Mouse (Mus musculus) lung, postnatal 14 days (tissue): ENCODE results near the gene Acvr1.
A peak's percentile ranks its signal among the peaks of the same experiment; 100 is the strongest.

Experiments used
- DNase-seq: peaks from one replicate; pipeline ENCODE4 v3.0.0; 2021

Acvr1 gene

GRCm38 (mm10) chr2:58567066-58567810, at the start of gene Acvr1, which contains the start of gene Upp2:
Acvr1 (minus strand) TSS chr2:58567157.
Upp2 (plus strand) TSS chr2:58567298.
- DNase-seq: peak; percentile 91

- DNase-seq: no peak
These were observed 48.8 kb upstream of the Acvr1 start for GRCm38 (mm10) chr2:58615766-58616165.

DNA sequence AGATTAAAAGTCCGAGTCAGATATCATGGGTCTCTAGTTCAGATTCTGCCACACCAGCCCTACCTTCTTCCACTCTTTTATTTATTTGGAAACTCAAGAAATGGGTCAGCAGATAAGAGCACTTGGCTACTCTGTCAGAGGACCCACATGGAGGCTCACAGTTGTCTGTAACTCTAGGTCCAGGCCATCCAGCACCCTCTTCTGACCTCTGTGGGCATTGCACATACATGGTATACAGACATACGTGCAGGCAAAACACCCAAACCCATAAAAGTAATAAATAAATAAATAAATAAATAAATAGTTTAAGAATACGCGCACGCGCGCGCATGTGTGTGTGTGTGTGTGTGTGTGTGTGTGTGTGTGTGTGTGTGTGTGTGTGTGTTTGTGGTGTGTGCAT, 47.9 kb upstream of the Acvr1 start:
- DNase-seq: no peak

DNA sequence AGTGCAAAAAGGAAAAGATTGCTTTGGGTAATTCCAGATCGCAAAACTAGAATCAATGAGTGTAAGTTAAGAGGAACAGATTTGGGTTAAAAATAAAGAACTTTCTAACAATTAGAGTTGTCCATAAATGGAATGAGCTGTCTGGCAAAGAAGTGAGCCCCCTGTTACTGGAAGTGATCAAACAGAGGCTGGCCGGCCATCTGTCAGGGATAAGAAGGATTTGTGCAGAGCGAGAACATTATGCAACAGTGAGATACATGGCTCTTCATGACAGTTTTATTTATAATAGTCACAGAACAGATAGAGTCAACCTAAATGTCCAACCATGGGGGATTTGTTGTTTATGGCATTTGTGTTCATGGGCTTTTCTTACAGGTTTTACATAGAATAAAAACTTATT, 46.8 kb upstream of the Acvr1 start:
- no peak for DNase-seq

DNA sequence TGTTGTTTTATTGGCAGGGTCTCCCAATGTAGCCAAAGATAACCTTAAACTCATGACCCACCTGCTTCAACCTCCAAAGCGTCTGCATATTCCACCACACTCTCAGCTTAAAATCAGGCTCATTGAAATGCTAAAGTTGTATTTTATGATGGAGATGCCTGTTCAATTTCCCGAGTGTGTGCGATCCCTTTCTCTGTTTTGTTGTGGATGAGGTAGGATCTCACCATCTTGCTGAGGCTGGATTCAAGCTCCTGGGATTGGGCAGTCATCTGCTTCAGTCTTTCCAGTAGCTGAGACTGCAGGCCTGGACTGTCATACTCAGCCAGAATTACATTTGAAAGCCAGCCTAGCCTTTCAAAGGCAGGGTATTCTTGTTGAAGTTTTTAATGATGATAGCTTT, 37.8 kb upstream of the Acvr1 start:
- no peak for DNase-seq

GRCm38 (mm10) chr2:58603379-58603778, 36.4 kb upstream of the Acvr1 start:
- no peak for DNase-seq

DNA sequence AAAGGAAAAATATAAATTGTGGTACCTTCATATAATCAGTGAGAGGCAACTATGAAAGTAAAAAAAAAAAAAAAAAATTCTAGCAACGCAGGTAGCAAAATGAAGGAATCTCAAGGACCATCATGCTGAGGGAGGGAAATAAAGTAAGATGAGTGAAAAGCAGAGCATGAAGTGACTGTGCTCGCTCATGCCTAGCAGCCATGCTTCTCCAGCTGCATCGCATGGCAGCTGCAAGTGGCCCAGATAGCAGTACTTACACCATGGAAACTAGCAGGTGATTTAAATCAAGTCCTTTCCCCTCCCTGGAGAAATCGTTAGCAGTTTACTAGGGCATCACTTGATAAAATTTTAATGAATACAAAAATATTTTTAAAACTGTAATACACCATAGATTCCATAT, 34.4 kb upstream of the Acvr1 start:
- DNase-seq: no peak

GRCm38 (mm10) chr2:58599639-58600038, 32.7 kb upstream of the Acvr1 start:
- DNase-seq: no peak

DNA sequence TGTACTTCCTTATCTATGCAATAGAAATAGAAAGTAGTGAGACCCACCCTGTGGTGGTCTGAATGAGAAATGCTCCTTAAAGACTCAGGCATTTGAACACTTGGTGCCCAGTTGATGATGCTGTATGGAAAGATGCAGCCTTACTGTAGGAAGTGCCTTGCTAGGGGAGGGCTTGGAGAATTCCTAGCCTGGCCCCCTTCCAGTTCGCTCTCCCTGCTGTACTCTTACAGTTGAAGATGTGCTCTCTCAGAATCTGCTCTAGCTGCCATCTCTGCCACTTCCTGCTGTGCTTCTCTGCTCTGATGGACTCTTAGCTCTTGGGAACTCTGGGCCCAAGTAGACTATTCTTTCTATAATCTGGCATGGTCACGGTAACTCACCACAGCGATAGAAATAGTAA, 30.6 kb upstream of the Acvr1 start:
- DNase-seq: no peak

DNA sequence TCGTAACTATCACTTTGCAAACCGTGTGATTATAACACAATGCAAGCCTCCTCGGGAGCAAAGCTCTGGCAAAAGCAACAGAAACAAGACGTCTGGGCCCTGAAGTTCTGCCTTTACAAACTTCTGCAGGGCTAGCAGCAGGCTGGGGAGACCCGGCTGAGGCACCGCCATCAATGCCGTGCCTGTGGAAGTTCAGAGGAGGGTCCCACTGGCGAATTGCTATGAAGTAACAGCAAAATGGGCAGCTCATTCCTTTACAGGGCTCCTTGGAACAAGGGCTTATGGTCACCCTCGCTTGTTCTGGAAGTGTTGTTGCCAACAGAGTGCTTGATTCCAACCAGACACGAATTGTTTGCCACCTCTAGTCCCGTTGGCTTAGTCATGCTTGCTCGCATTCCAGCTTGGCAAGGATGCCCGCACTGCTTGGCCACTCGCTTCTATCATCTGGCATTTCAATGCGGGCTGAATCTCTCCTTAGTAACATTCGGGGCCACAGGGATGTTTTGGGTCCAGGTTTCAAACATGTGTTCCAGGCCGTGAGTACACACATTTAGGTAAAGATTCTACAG, 29.9 kb upstream of the Acvr1 start:
- no peak for DNase-seq

DNA sequence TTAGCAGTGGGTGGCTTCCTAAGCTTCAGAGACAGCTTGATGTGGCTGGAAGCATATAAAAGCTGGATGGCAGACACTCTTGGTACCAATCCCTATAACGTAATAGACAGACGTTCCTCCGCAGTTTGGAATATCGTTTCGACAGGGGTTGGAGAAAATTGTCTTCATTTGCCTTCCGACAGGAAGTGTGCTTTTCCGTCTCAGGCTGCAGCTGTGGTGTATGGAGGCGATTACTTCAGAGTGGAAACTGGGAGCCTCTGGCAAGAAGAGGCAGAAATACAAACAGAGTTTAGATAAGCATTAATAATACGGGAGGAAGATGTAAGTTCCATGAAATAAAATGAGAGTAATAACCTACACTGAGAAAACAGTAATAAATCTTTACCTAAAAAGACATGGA, 28.4 kb upstream of the Acvr1 start:
- DNase-seq: no peak

- no peak for DNase-seq
These were observed 23.1 kb upstream of the Acvr1 start for GRCm38 (mm10) chr2:58590055-58590454.

DNA sequence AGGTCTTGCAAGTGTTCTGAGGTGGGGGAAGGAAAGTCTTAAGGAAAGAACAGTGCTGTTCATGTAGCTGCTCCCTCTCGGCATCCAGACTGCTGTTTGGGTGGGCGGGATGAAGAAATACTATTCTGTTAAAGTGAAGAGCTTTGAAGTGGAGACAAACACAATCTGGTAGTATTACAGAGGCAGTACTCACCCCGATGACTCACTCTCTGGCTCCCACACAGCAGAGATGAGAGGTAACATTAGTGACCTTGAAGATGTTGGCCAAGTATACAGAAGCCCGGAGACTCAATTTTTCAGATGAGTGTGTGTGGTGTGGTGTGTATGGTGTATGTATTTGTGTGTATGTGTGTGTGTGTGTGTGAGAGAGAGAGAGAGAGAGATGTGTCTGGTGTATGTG, 22.7 kb upstream of the Acvr1 start:
- peak; percentile 16 for DNase-seq

- DNase-seq: no peak
These were observed 19.4 kb upstream of the Acvr1 start for GRCm38 (mm10) chr2:58586311-58586710.

- DNase-seq: no peak
These were observed 7.2 kb upstream of the Acvr1 start for GRCm38 (mm10) chr2:58574167-58574566.

DNA sequence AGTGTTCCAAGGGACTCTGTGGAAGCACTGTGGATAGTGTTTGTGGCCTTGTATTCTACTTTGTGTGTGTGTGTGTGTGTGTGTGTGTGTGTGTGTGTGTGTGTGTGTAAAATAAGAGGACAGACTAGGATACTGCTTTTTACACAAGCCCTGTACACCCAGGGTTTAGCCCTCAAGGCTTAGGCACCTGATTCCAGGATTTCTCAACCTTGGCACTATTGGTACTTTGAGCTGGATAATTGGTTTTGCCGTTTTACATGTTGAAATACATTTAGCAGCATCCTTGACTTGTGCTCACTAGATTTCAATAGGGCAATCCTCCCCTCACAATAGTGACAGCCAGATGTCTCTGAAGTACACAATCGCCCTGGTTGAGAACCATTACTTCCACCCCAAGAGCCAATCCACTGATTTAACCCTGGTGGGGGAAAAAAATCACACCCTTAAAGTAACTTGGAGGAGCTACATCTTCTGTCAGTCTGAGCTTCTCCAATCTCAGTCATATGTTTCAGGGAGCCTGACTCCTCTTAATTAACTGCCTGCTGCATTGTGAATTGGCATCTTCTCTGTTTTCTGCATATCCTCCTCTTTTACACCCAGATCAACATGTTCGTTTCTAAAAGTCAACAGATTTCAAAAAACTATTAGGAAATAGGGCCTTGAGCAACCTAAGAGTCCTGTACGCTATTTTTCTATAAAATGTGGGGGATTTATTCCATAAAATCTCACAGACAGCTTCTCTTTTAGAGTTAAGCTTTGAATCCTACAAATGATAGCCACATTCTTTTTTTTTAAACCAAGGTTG, 2.1 kb upstream of the Acvr1 start:
- DNase-seq: no peak

GRCm38 (mm10) chr2:58567866-58568719, 1.1 kb upstream of the Acvr1 start:
- no peak for DNase-seq

DNA sequence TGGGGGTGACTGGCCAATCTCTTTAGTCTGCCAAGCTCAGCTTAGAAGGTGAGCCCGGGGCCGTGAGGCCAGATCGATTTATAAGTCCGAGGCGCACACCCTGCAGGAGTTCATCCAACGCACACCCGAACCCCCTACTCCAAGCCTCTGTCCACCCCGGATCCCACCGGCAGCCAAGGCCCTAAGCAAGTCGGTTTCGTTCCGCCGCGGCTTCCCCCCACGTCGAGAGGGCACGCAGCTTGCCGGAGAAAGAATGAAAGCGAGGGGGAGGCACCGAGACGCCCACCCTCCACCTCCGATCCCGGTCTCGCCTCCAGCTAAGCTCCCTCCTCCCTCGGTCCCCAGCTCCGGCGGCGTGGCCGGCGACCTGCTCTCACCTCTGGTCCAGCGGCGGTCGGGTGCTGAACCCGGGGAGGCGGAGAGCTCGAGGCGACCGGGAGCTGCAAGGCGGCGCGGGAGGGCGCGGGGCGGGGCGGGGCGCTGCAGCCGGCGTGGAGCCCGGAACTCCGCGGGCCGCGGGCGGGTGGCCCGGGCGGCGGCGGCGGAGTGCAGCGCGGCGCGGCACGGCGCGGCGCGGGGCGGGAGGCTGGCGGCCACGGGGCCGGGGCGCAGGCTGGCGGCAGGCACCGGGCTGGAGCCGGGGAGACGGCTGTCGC, 419 bp downstream of the Acvr1 start:
- peak; percentile 69 for DNase-seq

DNA sequence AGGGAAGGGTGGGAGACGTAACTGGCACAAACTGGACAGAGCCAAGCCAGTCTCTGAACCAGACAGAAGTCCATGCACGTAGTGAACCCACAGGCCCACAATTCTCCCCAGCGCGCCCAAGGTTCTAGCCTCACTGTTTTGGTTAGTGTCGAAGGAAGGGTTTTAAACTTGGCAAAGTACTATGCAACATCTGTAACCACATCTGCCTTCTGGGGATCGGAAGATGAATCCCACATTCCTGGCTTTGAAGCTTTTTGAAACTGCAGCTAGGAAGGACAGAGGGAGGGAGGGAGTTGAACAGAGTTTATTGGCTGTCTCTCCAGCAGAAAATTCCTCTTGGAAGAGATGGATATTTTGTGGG, 928 bp downstream of the Acvr1 start:
- DNase-seq: no peak

DNA sequence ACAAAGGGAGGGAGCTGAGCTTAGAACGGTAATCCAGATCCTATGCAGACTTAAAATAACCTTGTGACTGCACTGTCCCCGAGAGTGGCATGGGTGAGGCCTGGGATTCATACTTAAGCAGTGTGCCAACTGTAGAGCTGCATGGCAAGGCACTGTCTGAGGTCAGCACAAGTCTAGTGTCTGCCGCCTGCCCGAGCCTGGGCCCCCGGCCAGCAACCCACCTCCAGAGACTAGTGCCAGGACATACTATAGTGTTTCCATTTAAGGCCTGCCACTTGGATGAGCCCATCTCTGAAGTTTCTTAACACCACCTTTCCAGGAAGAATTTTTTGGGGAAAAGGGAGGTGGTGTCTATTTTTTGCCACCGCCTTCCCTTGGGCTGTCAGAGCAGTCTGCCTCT, 1.7 kb downstream of the Acvr1 start:
- no peak for DNase-seq

DNA sequence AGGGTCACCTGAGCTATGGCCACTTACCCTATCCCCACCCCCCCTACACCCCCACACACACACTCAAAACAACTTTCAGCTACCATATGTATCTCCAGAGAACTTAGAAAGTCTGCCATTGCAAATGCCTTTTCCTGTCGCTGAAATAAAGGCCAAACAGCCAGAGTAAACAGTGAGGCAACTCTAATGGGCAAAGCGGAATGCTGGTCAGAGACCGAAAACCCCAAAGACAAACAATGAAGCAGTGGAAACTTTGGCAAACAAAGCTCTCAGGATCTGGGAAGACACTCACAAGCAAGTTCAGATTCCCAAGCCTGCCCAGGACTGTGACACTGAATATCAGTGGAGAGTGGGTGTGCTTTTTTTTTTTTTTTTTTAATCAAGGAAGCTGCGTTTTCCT, 4.8 kb downstream of the Acvr1 start:
- DNase-seq: peak; percentile 23

- no peak for DNase-seq
These were observed 9.7 kb downstream of the Acvr1 start for GRCm38 (mm10) chr2:58557045-58557845.
